Mouse (Mus musculus) left cerebral cortex, adult 11 months (tissue): ENCODE results near the gene Blzf1.

Experiments
- DNase-seq: peaks from one replicate; pipeline ENCODE4 v3.0.0; 2022; ENCODE audit warnings: low spot score

Blzf1 gene

DNA sequence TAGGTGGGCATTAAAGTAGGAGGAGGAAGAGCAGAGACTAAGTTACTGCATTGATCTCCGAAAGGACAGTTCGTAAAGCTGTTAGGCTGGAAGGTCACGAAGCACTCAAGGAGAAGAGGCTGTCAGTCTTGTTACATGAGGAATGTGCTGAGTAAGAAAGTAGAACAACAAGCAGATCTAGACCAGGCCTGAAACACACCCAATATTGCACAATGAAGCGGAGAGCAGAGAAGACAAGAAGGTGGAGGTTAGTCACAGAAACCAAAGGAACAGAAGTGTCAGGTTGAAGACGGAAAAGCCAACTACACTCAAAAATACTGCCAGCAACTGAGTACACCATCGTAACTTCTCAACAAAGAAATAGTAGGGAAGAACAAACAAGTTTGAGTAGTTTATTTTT, 13.2 kb downstream of the Blzf1 start:
- no peak for DNase-seq

- no peak for DNase-seq
Observed at GRCm38 (mm10) chr1:164292040-164292439, 15.2 kb downstream of the Blzf1 start.

DNA sequence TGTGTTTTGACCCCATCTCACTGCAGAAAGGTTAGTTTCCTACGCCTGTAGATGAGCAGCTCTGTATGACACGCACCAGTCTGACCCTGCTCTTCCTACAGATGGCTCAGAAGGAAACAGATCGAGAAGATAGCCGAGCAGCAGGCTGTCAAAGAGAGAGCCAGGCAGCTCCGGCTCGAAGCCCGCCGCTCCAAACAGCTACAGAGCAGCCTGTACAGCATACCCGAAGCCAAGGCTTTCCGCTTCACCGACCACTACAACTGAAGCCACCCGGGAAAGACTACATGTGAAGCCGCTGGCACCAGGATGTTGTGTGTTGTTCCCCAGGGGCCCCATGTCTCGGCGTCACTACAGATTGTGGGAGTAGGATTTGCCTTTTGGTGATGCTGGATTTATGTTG, 19.9 kb downstream of the Blzf1 start:
- DNase-seq = no peak

- no peak for DNase-seq
Observed at GRCm38 (mm10) chr1:164284007-164284406, 23.3 kb downstream of the Blzf1 start.

DNA sequence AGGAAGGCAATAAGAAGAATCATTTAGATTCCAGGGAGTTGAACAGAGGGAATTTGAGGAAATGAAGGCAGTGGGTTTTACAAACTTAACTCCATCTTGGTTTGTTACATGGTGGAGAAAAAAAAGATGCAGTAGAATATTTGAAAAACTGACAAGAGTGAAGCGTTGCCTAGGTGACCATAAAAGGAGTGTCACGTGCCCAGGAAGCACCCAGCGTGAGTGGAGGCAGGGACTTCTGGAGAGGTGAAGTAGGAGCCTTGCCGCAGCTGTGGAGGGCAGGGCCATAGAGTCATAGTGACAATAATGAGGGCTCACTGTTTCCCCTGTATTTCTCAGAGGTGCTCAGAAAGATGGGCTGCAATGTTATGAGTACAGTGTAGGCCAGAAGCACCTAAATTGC, 28.0 kb downstream of the Blzf1 start:
- no peak for DNase-seq

- no peak for DNase-seq
Observed at GRCm38 (mm10) chr1:164276552-164276951, 30.7 kb downstream of the Blzf1 start.

GRCm38 (mm10) chr1:164275455-164275954, 31.8 kb downstream of the Blzf1 start, which contains the start of gene Ccdc181:
Ccdc181 (plus strand) TSS chr1:164275585.
- DNase-seq = peak; percentile 95

DNA sequence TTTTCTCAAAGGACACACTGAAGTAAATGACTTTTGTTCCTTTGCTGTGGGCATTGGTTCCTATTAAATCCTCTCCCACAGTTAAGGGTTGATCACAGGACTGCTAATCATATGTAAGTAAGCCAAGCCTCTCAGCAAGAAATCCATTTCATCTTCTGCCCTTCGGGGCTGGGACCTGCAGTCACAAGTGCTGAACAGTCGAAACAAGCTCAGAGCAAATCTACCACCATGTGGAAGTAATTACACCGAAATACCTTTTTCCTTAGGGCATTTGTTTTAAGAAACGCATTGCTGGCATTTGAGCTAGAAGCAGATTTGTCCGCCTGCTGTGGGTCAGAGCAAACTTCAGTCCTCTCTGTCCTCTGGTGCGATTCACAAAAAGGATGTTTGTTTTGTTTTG, 33.6 kb downstream of the Blzf1 start:
- no peak for DNase-seq

DNA sequence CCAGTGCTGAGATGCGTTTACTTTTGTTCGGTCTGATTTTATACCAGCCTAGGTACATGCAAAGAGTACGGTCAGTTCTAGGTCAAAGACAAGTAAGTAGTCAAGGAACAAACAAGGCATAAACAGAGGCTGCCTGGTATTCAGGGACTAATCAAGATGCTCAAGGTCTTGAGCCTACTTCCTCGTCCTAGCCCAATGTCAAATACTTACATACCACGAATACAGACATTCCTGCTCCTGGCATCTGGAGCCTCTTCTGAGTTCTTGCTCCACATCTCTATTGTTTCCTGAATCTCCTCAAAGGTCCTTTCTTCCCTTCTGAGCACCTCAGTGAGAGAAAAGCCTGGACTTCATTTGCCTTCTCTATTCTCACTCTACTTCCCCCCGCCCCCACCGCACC, 36.3 kb downstream of the Blzf1 start:
- no peak for DNase-seq

DNA sequence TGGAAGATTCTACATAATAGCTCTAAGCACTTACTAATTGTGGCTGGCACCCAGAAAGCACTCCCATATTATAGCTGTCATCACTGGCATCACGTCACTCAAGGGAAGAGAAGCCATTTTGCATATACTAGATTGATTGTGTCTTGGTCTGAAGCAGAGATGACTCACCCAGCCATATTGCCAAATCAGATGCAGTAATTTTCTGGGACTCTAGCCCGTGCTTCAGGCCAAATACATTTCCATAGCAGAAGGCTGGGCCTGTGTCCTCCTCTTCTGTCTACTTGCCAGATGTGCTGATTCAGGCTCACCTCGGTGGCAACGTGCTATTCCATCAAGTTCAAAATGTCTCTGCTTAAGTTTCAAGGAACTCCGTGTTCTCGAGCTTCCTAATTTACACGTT, 45.7 kb downstream of the Blzf1 start:
- DNase-seq = no peak

- DNase-seq = no peak
Observed at GRCm38 (mm10) chr1:164260171-164261028, 46.9 kb downstream of the Blzf1 start.

- no peak for DNase-seq
Observed at GRCm38 (mm10) chr1:164254836-164255235, 52.5 kb downstream of the Blzf1 start.

GRCm38 (mm10) chr1:164252551-164252950, 54.7 kb downstream of the Blzf1 start:
- DNase-seq = no peak

GRCm38 (mm10) chr1:164251438-164251837, 55.9 kb downstream of the Blzf1 start:
- no peak for DNase-seq

DNA sequence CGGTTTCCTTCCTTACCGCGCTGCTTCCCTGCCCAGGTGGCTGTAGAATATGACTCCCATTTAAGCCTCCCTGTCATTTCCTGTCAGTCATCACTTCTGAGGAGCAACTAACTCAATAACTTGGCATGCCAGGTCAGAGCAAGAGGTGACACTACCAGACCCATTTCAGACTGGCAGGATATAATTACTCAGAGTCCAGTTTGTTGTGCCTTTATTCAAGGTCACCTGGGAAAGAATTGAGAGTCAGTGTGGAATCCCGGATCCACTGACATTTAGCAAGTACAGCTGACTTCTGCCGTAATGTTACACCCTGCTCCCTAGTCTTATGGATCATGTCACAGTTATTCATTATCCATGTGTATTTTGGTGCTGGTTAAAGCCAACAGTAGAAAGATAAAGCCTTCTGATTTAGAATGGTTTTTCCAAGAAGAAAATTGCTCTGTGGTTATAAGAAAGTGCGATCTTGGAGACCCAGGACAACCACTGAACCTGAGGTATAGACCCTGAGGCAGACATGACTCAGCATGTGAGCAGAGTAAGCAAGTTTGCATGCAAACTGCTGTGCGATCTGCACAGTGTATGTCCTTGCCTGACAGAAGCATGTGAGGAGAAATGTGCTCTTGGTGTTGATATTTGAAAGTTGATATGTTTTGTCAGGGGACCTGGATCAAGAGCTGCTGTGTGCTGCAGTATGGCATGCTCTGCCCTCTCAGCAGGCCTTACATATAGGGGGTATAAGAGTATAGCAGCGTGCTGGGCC, 56.7 kb downstream of the Blzf1 start:
- no peak for DNase-seq

DNA sequence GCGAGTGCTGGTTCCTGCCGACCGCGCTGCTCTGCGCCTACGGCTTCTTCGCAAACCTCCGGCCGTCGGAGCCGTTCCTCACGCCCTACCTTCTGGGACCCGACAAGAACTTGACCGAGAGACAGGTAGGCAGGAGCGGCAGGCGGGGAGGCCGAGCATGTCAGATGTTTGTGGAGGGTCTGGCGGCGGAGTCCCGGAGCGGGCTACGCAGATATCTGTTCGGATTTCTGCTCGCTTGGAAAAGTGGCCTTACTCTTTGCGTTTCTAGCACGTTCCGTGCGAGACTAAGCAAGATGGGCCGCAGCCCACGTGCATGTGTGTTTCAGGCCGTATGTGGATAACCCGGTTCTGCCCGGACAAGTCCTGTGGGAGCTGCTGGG, 58.0 kb downstream of the Blzf1 start:
- no peak for DNase-seq

DNA sequence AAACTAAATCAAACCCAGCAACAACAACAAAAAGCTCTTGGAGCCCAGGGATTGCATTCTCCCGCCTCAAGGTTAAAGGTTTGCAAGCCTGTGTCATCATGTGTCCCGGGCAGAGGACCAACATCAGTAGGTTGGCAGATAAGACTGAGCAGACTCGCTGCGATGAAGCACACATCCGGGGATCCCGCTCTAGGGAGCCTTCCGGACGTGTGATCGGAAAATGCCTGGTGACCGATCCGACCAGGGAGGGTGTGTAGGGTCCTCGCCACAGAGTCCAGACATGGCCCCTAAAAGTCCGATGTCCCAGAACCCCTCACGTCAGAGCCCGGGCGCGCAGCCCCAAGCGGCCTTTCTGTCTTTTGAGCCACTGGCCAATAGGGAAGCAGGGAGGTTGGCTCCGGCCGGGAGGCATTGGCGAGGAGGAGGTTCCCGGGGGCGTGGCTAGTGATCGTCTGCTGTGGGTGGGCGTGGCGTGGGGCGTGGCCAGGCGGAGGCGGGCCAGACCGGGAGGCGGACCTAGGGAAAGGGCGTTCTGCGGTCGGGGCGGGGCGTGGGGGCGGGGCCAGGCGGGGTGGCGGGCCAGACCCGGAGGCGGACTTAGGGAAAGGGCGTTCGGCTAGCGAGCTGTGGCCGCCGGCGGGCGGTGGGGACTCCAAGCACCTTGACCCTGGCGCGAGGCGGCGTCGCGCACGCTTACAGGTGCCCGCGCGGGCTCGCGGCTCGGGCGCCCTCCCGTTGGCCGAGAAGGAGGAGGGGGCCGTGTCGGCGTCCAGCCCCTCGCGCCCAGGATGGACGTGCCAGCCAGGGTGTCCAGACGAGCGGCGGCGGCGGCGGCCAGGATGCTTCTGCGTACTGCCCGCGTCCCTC, 58.6 kb downstream of the Blzf1 start, which contains the start of gene Slc19a2:
Slc19a2 (plus strand) TSS at position 582 of the 867 bp plus-strand sequence.
- DNase-seq = peak; percentile 95

DNA sequence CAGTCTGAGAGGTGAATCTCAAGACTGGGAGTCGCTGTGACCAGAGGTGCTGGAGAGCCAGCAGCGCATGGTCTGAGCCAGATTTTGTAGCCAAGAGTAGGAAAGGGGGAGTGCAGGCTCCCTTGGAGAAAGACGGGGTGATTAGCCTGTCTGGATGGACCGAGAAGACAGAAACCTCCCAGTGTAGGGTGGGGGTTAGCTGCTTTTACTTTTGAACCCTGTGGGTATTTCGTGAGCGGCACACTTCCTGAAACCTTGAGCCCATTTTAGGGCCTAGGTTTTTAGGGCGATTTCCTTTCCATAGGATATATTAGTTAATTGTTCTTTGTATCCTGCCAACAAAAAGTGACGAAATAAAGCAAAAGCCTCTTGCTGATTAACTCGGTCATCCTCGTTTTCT, 59.3 kb downstream of the Blzf1 start:
- no peak for DNase-seq

DNA sequence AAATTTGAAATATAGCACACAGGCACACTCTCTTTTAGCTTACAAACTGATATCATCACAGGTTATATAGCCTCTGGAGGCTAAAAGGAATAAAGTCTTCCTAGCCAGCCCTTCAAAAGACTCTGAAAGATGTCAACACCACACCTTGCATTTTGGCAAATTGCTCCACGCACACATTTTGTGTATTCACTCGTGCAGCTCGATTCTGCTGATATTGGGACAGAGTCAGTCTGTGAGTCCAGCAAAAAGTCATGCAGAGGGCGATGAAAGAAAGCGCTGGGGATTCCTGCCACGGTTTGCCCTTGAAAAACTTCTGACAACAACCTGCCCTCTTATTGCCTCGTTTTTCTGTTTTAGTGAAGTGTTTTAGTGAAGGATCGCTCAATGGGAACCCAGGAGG, 59.8 kb downstream of the Blzf1 start:
- no peak for DNase-seq

DNA sequence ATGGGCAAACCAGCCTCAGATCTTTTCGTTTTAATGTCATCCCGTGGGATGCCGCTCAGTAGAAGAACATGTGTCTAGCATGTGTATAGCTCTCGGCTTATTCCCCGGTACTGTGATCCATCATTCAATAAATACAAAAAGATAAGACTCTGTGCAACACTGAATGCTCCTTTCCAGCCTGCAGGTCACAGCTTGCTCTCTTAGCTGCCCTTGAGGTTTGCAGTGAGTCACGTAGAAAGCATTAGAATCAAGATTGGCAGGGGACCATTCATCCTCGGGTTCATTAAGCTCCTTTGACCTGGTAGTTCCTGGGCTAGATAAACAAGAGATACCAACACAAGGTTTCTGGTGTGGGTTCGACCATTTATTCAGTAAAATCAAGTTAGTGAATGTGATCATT, 64.5 kb downstream of the Blzf1 start:
- no peak for DNase-seq

- no peak for DNase-seq
Observed at GRCm38 (mm10) chr1:164241494-164241893, 65.8 kb downstream of the Blzf1 start.
